Mouse (Mus musculus): ENCODE results near the gene Fstl5.
"Not testable (repeated sequence)": the region's sequence is repeated elsewhere in the genome, so short reads cannot be mapped to it uniquely, and the experiment has no call there.

Fstl5 gene

DNA sequence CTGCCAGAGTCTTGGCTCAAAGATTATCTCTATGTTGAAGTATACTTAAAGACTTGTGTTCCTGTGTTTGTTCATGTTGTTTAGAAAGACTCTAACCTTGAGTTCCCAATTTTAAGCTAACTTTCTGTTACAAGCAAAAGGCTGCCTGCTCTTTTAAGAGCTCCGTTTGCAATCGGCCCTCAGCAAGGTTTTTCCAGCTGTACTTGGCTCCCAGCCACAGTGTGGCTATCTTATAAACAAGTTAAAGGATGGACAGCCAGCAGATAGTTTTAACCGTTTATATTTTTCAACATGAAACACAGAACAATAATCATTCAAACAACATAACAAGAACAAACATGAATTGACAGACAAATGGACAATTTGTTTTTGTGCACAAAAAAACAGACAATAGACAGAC, 433.8 kb downstream of the Fstl5 start:
- not testable (repeated sequence) for DNase-seq (ENCODE audit: low read depth, low spot score)

DNA sequence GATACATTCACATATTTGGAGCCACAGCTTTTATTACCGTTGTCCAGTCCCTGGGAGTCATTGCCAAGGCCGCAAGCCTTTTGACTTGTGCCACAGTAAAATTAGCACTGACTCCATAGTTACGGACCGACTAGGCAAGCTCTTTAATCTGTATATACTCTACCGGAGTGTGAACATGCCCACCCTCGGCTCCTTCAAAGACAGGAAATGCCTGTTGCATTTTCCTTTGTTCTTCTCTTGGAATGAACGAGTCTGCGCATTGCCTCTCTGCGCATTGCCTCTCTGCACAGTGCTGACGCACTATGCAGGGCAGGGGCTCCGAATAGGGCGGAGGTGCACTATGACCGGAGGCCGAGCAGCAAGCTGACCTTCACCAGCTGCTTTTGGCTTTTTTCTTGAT, 434.7 kb downstream of the Fstl5 start:
- no peak for DNase-seq (ENCODE audit: low read depth, low spot score)

GRCm38 (mm10) chr3:76567346-76567745, 493.3 kb downstream of the Fstl5 start:
- DNase-seq (ENCODE audit: low read depth, low spot score), result no peak

- DNase-seq (ENCODE audit: low read depth, low spot score), result no peak
Observed at GRCm38 (mm10) chr3:76572478-76572877, 498.4 kb downstream of the Fstl5 start.

DNA sequence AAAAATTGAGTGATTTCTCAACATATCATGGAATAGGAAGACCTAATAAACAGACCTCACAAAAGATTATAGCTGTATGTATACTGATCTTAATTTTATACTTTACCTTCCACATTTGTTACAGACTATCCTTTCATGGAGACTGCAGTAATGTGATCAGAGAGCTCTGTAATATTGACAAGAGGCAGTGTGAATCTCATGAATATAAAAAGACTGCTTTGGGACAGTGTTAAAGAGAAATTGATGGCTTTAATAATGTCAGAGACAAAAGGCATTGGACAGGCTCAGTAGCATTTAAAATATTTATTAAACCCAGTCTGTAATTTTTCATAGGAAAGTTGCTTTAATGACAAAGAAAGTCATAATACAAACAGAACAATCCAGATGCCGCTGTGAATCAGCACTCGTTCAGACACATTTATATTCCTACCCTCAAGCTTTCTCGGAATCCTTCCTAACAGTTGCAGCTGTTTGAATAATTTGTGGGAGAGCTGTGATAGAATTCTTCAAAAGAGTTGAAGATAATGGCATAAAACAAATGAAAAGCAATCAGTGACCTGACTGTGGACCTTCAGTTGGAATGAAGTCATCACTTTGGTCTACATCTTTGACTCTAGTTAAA, 499.0 kb downstream of the Fstl5 start:
- no peak for DNase-seq (ENCODE audit: low read depth, low spot score)

GRCm38 (mm10) chr3:76593148-76593547, 519.1 kb downstream of the Fstl5 start:
- no peak for DNase-seq (ENCODE audit: low read depth, low spot score)

- DNase-seq (ENCODE audit: low read depth, low spot score), result no peak
Observed at GRCm38 (mm10) chr3:76620044-76620443, 546.0 kb downstream of the Fstl5 start.

DNA sequence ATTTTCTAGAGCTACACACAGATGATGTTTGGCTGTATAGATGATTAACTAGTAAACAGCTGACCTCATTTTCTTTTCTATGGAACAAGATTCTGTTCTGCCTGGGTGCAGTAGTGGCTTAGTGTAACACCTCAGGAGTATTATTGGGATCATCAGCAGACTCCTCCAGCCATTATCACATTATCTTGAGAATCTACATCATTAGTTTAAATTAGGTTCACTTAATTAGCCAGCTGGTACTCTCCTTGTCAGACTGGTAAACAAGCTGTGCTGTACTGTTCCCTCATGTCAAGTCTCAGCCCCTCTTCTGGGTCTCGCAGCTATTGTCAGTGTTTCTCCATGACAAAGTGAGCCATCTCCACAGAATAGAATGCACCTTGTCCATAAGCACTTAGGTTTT, 580.2 kb downstream of the Fstl5 start:
- DNase-seq (ENCODE audit: low read depth, low spot score), result no peak

DNA sequence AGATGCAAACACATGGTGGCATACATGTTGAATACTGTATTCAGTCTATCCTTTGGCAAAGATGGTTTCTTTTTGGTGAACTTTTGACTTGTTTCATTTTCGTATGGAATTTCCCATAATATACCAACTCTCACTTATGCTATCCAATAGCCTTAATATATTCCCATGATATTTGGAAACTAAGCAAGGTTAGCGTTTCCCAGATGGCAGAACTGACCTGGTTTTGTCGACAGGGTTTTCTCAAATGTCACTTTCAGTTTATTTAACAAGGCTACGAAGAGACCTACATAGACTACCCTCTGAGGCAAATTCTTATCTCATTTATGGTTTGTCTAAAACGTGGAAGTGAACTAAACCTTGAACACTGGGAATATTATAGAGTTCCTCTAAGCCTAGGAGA, 596.8 kb downstream of the Fstl5 start:
- DNase-seq (ENCODE audit: low read depth, low spot score), result no peak

GRCm38 (mm10) chr3:76676006-76676405, 601.9 kb downstream of the Fstl5 start:
- no peak for DNase-seq (ENCODE audit: low read depth, low spot score)

DNA sequence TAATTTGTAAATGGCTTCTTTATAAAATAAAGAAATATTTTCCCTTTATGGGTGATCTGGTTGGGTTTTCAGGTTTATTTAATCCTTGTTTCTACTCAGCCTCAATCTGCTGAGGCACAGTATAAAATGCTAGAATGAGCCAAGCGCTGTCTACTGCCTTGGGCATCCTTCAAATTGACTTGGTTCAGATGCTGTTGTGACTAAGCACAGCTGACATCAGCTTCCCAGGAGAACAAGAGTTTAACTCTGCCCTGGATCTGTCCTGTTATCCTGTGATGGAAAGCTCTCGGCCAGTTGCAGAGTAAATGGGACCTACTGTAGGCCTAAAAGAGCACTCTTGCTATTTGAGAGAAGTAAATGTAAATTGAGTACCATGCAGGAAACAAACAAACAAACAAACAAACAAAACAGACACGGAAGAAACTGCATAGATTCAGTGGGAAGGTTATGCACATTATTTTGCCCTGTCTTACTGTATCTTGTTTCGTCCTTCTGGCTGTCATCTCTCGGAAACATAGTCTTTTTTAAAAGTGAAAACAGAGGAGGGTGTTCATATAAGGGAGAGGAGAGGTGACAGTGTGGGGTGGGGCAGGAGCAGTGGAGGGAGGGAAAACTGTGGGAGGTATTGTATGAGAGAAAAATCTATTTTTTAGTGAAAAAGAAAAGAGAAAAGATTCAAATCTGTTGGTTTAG, 605.9 kb downstream of the Fstl5 start:
- no peak for DNase-seq (ENCODE audit: low read depth, low spot score)

DNA sequence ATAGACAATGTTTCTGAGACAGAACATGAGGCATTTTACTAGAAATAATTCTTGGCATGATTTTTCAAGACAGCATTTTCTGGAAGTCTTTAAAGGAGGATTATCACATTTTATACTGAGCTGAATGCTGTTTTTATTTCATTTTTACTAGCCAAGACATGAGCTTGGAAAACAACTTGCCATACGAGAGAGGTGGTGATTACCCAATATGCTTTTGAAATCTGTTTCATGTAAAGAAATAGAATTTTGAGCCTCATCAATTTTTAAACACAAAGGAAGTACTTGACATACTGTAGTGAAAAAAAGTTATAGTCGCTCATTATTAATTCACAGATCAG, 606.4 kb downstream of the Fstl5 start:
- DNase-seq (ENCODE audit: low read depth, low spot score), result no peak

DNA sequence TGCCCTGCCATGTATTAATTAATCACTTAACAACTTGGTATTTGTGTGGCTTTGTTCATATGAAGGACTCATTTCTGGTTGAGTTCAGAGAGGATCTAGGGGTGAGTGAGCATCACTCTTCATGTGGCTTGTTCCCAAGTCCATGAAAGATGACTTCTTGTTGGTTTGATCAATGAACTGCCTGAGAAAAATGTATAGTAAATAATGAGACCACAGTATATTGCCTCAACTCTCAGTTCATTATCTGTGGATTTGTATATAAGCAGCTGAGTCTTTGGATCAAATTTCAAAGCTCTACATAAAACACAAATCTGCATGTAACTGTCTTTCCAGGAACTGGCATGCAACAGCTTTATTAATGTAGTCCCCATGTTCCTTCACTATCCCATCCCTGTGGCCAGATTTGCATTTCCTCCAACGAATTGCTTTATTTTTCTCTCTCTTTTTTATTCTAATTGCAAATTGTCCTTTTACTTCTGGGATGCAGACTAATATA, 623.1 kb downstream of the Fstl5 start:
- no peak for DNase-seq (ENCODE audit: low read depth, low spot score)

DNA sequence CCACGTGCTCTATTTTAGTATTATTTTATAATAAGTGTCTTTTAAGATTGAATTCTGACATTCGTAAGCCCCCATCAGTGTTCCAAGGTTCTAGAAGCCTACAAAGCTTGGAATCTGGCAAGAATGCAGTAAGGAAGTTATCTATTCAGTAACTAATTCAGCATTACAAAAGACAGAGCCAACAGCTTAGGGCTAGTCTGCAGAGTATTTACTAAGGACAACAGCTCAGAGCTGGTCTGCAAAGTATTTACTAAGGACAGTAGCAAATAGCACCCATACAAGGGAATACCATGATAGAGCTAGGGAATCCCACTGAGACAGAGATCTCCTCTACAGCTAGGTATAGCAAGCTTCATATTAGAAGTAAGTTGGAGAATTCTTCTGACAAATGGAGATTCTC, 665.2 kb downstream of the Fstl5 start:
- no peak for DNase-seq (ENCODE audit: low read depth, low spot score)

Data from CD4-positive helper T cell, adult 2 months (primary cell).